Mouse (Mus musculus) embryonic facial prominence, embryonic 12.5 days (tissue): ENCODE results near the gene Cngb1. TPM values are rescaled to one million over a fixed set of nuclear protein-coding genes. Genes with fewer than 3 reads are reported as not detected.

Experiments used
- ATAC-seq: fragments of 200-750 bp; cut with Nextera tagmentation; 2 replicates; pipeline ENCODE4 v1.8.0; 2017; ENCODE audit not compliant: insufficient number of reproducible peaks, insufficient read depth, low FRiP score, low TSS enrichment
- H3K27ac ChIP-seq: fragments of 300-500 bp; sonication (generic); 2 replicates; pipeline ENCODE4 v1.5.1; 2016; ENCODE audit warnings: mild to moderate bottlenecking
- H3K27me3 ChIP-seq: fragments of 300-500 bp; sonication (generic); 2 replicates; pipeline ENCODE4 v1.6.1; 2016; ENCODE audit warnings: mild to moderate bottlenecking, moderate library complexity
- H3K36me3 ChIP-seq: fragments of 300-500 bp; sonication (generic); 2 replicates; pipeline ENCODE4 v1.6.1; 2016; ENCODE audit warnings: mild to moderate bottlenecking
- H3K4me1 ChIP-seq: fragments of 300-500 bp; sonication (generic); 2 replicates; pipeline ENCODE4 v1.6.1; 2016
- H3K4me2 ChIP-seq: fragments of 300-500 bp; sonication (generic); replicated peaks from 2 replicates; pipeline ENCODE4 v1.6.1; 2016; ENCODE audit warnings: mild to moderate bottlenecking, moderate library complexity
- H3K4me3 ChIP-seq: fragments of 300-500 bp; sonication (generic); 2 replicates; pipeline ENCODE4 v1.5.1; 2016; ENCODE audit warnings: mild to moderate bottlenecking
- H3K9ac ChIP-seq: fragments of 300-500 bp; sonication (generic); 2 replicates; pipeline ENCODE4 v1.6.1; 2016; ENCODE audit warnings: mild to moderate bottlenecking, moderate library complexity
- H3K9me3 ChIP-seq: fragments of 300-500 bp; sonication (generic); 2 replicates; pipeline ENCODE4 v1.6.1; 2016; ENCODE audit warnings: mild to moderate bottlenecking, moderate library complexity
- WGBS: fragments of 180-500 bp; shearing (Covaris S2); methylation state at CpG from one replicate; pipeline ENCODE4 v1.1.7; 2016; 5-methylcytosine and 5-hydroxymethylcytosine counted together
- polyA plus RNA-seq: library from polyadenylated mRNA; unstranded; fragments of >200 nt; fragmentation: Nextera tagmentation; extraction: Ambion mirVana; gene quantifications from 2 replicates; pipeline ENCODE4 v1.2.1, GENCODE M21; 2016

Gene Cngb1
- polyA plus RNA-seq, 1 experiment from 2014 or later = 0.17 TPM

- Histone ChIP-seq H3K9ac (no peak overlapping the region), H3K4me3 (no peak overlapping the region), H3K4me1 (no peaks in the 10 kb centered on the region), H3K4me2 (no peak overlapping the region), H3K36me3 (no peaks in the 10 kb centered on the region), H3K27ac (no peak overlapping the region), H3K27me3 (no peaks in the 10 kb centered on the region), H3K9me3 (no peaks in the 10 kb centered on the region)
- WGBS = 60% methylated on average over 5 of the region's 5 CpGs
- ATAC-seq = no peak
Observed at GRCm38 (mm10) chr8:95281493-95281892, 24.9 kb downstream of the Cngb1 start.

GRCm38 (mm10) chr8:95272871-95273270, 33.5 kb downstream of the Cngb1 start:
- 37% methylated on average over 2 of the region's 2 CpGs for WGBS
- no peaks in the 10 kb centered on the region for H3K36me3 ChIP-seq
- no peak overlapping the region for H3K4me3 ChIP-seq
- H3K27me3 ChIP-seq = 0 out of 2 replicates have a peak, but pooled peaks cover 4% of the 10 kb centered on the region
- no peak overlapping the region for H3K9ac ChIP-seq
- ATAC-seq = no peak
- H3K27ac ChIP-seq = no peak overlapping the region
- no peaks in the 10 kb centered on the region for H3K9me3 ChIP-seq
- no peaks in the 10 kb centered on the region for H3K4me1 ChIP-seq
- H3K4me2 ChIP-seq = no peak overlapping the region

- WGBS = 23% methylated on average over 4 of the region's 4 CpGs
- H3K27me3 ChIP-seq = 0 out of 2 replicates have a peak, but pooled peaks cover 4% of the 10 kb centered on the region
- ATAC-seq = no peak
- no peak overlapping the region for H3K4me3 ChIP-seq
- H3K9ac ChIP-seq = no peak overlapping the region
- H3K36me3 ChIP-seq = no peaks in the 10 kb centered on the region
- no peaks in the 10 kb centered on the region for H3K9me3 ChIP-seq
- H3K27ac ChIP-seq = no peak overlapping the region
- no peaks in the 10 kb centered on the region for H3K4me1 ChIP-seq
- H3K4me2 ChIP-seq = no peak overlapping the region
Observed at GRCm38 (mm10) chr8:95271841-95272240, 34.5 kb downstream of the Cngb1 start.

- Histone ChIP-seq H3K27ac (no peak overlapping the region), H3K4me2 (no peak overlapping the region), H3K9ac (no peak overlapping the region), H3K9me3 (no peaks in the 10 kb centered on the region), H3K4me3 (no peak overlapping the region), H3K36me3 (no peaks in the 10 kb centered on the region), H3K27me3 (0 out of 2 replicates have a peak, but pooled peaks cover 4% of the 10 kb centered on the region), H3K4me1 (no peaks in the 10 kb centered on the region)
- no peak for ATAC-seq
- WGBS = 75% methylated on average over 12 of the region's 12 CpGs
Observed at GRCm38 (mm10) chr8:95270501-95270900, 35.9 kb downstream of the Cngb1 start.

- no peaks in the 10 kb centered on the region for H3K27me3 ChIP-seq
- no peak overlapping the region for H3K4me3 ChIP-seq
- no peak overlapping the region for H3K9ac ChIP-seq
- no peak for ATAC-seq
- WGBS = 85% methylated on average over 2 of the region's 2 CpGs
- no peaks in the 10 kb centered on the region for H3K36me3 ChIP-seq
- no peaks in the 10 kb centered on the region for H3K4me1 ChIP-seq
- H3K27ac ChIP-seq = no peak overlapping the region
- no peaks in the 10 kb centered on the region for H3K9me3 ChIP-seq
- H3K4me2 ChIP-seq = no peak overlapping the region
Observed at GRCm38 (mm10) chr8:95262181-95262580, 44.2 kb downstream of the Cngb1 start.

GRCm38 (mm10) chr8:95255611-95256010, 50.8 kb downstream of the Cngb1 start:
- H3K27me3 ChIP-seq = no peaks in the 10 kb centered on the region
- no peak overlapping the region for H3K9ac ChIP-seq
- no peaks in the 10 kb centered on the region for H3K4me1 ChIP-seq
- H3K36me3 ChIP-seq = no peaks in the 10 kb centered on the region
- no peak overlapping the region for H3K27ac ChIP-seq
- H3K4me2 ChIP-seq = no peak overlapping the region
- WGBS = 79% methylated on average over 10 of the region's 10 CpGs
- ATAC-seq = no peak
- no peak overlapping the region for H3K4me3 ChIP-seq
- no peaks in the 10 kb centered on the region for H3K9me3 ChIP-seq

GRCm38 (mm10) chr8:95254564-95255434, 51.6 kb downstream of the Cngb1 start:
- Histone ChIP-seq H3K4me3 (peak overlapping the region; percentile 24), H3K9ac (no peak overlapping the region), H3K36me3 (no peaks in the 10 kb centered on the region), H3K27me3 (no peaks in the 10 kb centered on the region), H3K4me1 (no peaks in the 10 kb centered on the region), H3K4me2 (peak overlapping the region; percentile 49), H3K9me3 (no peaks in the 10 kb centered on the region), H3K27ac (no peak overlapping the region)
- peak; percentile 85 for ATAC-seq
- WGBS = 20% methylated on average over 16 of the region's 16 CpGs

- H3K9me3 ChIP-seq = no peaks in the 10 kb centered on the region
- no peak for ATAC-seq
- WGBS = 67% methylated on average over 9 of the region's 9 CpGs
- H3K36me3 ChIP-seq = no peaks in the 10 kb centered on the region
- no peaks in the 10 kb centered on the region for H3K4me1 ChIP-seq
- H3K27me3 ChIP-seq = no peaks in the 10 kb centered on the region
- no peak overlapping the region for H3K9ac ChIP-seq
- H3K4me3 ChIP-seq = no peak overlapping the region
- H3K27ac ChIP-seq = no peak overlapping the region
- H3K4me2 ChIP-seq = no peak overlapping the region
Observed at GRCm38 (mm10) chr8:95252056-95252455, 54.3 kb downstream of the Cngb1 start.

GRCm38 (mm10) chr8:95249847-95250246, 56.5 kb downstream of the Cngb1 start:
- H3K27ac ChIP-seq = no peak overlapping the region
- ATAC-seq = no peak
- H3K27me3 ChIP-seq = no peaks in the 10 kb centered on the region
- H3K9me3 ChIP-seq = no peaks in the 10 kb centered on the region
- H3K9ac ChIP-seq = no peak overlapping the region
- no peak overlapping the region for H3K4me2 ChIP-seq
- no peaks in the 10 kb centered on the region for H3K36me3 ChIP-seq
- H3K4me1 ChIP-seq = peaks cover 7% of the 10 kb centered on the region; the same call in 1 of the 2 replicates
- H3K4me3 ChIP-seq = no peak overlapping the region
- whole genome bisulfite sequencing = 62% methylated on average over 4 of the region's 4 CpGs

- ATAC-seq = no peak
- H3K9ac ChIP-seq = no peak overlapping the region
- H3K4me2 ChIP-seq = no peak overlapping the region
- H3K4me3 ChIP-seq = no peak overlapping the region
- H3K9me3 ChIP-seq = no peaks in the 10 kb centered on the region
- 77% methylated on average over 5 of the region's 5 CpGs for WGBS
- H3K27ac ChIP-seq = no peak overlapping the region
- no peaks in the 10 kb centered on the region for H3K36me3 ChIP-seq
- H3K4me1 ChIP-seq = peaks cover 8% of the 10 kb centered on the region; the same call in 1 of the 2 replicates
- no peaks in the 10 kb centered on the region for H3K27me3 ChIP-seq
Observed at GRCm38 (mm10) chr8:95247277-95247676, 59.1 kb downstream of the Cngb1 start.

- no peak overlapping the region for H3K27ac ChIP-seq
Observed at GRCm38 (mm10) chr8:95245180-95245579, 61.2 kb downstream of the Cngb1 start.

GRCm38 (mm10) chr8:95243853-95244252, 62.5 kb downstream of the Cngb1 start:
- Histone ChIP-seq H3K4me2 (no peak overlapping the region), H3K9ac (no peak overlapping the region), H3K9me3 (no peaks in the 10 kb centered on the region), H3K27ac (no peak overlapping the region), H3K4me3 (no peak overlapping the region), H3K36me3 (no peaks in the 10 kb centered on the region), H3K27me3 (no peaks in the 10 kb centered on the region), H3K4me1 (peaks cover 8% of the 10 kb centered on the region; the same call in 1 of the 2 replicates)
- 67% methylated on average over 4 of the region's 4 CpGs for WGBS
- ATAC-seq = no peak

More at GRCm38 (mm10) chr8:95245180-95245579, 61.2 kb downstream of the Cngb1 start:
- Histone ChIP-seq H3K36me3 (no peaks in the 10 kb centered on the region), H3K4me1 (peaks cover 8% of the 10 kb centered on the region; the same call in 1 of the 2 replicates), H3K4me2 (no peak overlapping the region), H3K4me3 (no peak overlapping the region), H3K9me3 (no peaks in the 10 kb centered on the region), H3K27me3 (no peaks in the 10 kb centered on the region), H3K9ac (no peak overlapping the region)
- 75% methylated on average over 5 of the region's 5 CpGs for WGBS
- peak; percentile 30; the same call in 1 of the 2 replicates for ATAC-seq
